Mouse (Mus musculus) hindbrain, embryonic 16.5 days (tissue): Measurements from ENCODE around the gene Nrip3. TPM values are rescaled to one million over a fixed set of nuclear protein-coding genes. Genes with fewer than 3 reads are reported as not detected.

ENCODE experiments used
- ATAC-seq: fragments of 200-750 bp; cut with Nextera tagmentation; 2 replicates; pipeline ENCODE4 v1.8.0; 2017; ENCODE audit warnings: moderate TSS enrichment, moderate library complexity
- H3K27ac ChIP-seq: fragments of 300-500 bp; sonication (generic); 2 replicates; pipeline ENCODE4 v1.5.1; 2014; ENCODE audit warnings: low read depth, mild to moderate bottlenecking, control low read depth, low read length, moderate library complexity
- H3K27me3 ChIP-seq: fragments of 300-500 bp; sonication (generic); replicated peaks from 2 replicates; pipeline ENCODE4 v1.6.1; 2014; ENCODE audit warnings: low read length; ENCODE audit not compliant: control insufficient read depth, insufficient read depth
- H3K36me3 ChIP-seq: fragments of 300-500 bp; sonication (generic); 2 replicates; pipeline ENCODE4 v1.6.1; 2014; ENCODE audit warnings: mild to moderate bottlenecking, low read length, moderate library complexity, mixed read lengths; ENCODE audit not compliant: control insufficient read depth, insufficient read depth
- H3K4me1 ChIP-seq: fragments of 300-500 bp; sonication (generic); 2 replicates; pipeline ENCODE4 v1.6.1; 2014; ENCODE audit warnings: low read depth, low read length; ENCODE audit not compliant: control insufficient read depth, insufficient read depth
- H3K4me2 ChIP-seq: fragments of 300-500 bp; sonication (generic); 2 replicates; pipeline ENCODE4 v1.6.1; 2014; ENCODE audit warnings: mild to moderate bottlenecking, low read length, control low read depth, moderate library complexity
- H3K4me3 ChIP-seq: fragments of 300-500 bp; sonication (generic); 2 replicates; pipeline ENCODE4 v1.5.1; 2014; ENCODE audit warnings: mild to moderate bottlenecking, low read length, control low read depth, moderate library complexity
- H3K9ac ChIP-seq: fragments of 300-500 bp; sonication (generic); 2 replicates; pipeline ENCODE4 v1.6.1; 2014; ENCODE audit warnings: low read depth, mild to moderate bottlenecking, control low read depth, low read length, moderate library complexity
- H3K9me3 ChIP-seq: fragments of 300-500 bp; sonication (generic); 2 replicates; pipeline ENCODE4 v1.6.1; 2014; ENCODE audit warnings: mild to moderate bottlenecking, low read length, moderate library complexity; ENCODE audit not compliant: control insufficient read depth
- WGBS: fragments of 180-500 bp; shearing (Covaris S2); extraction: QIAGEN DNeasy Blood & Tissue Kit; methylation state at CpG from one replicate; pipeline ENCODE4 v1.1.7; 2014; 5-methylcytosine and 5-hydroxymethylcytosine counted together
- polyA plus RNA-seq: library from polyadenylated mRNA; unstranded; fragments of >200 nt; fragmentation: Nextera tagmentation; extraction: Ambion mirVana; gene quantifications from 2 replicates; pipeline ENCODE4 v1.2.1, GENCODE M21; 2015

Gene Nrip3
- polyA plus RNA-seq: 16.4 and 21.6 TPM in 2 replicates

DNA sequence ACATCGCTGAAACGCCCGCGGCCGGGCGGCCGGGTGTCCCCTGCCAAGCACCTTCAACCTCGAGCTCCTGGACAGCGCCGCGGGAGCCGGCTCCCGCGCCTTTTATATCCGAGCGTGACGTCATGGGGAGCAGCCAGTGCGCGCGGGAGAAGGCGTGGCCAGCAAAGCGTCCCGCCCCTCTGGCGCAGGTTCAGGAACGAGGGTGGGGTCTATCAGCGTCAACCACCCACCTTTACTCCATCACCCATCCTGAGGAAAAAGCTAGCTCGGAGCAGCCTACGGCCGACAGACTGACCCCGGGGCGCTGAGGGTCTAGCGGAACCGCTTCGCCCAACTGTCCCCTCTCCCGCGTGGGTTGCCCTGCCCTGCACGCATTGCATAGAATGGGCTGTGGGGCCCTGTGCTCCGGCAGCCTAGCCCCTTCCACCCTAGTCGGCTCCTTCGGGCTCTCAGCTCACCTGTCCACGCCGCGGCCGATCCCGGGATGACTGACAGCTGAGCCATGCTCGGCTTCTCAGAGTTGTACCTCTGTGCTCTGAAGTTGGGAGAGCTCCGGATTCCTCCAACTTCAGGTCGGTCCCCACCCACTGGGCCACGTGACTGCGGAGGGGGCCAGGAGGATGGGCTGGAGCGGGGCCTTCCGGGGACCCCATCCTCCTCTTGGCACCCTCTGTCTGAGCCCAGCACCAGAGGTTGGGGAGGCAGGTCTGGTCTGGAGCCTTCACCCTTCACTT lies at the start of gene Nrip3:
Gene Nrip3, minus strand, starts transcription at position 556 of the 734 bp plus-strand sequence.
- under 1% methylated on average over 52 of the region's 52 CpGs for WGBS
- ATAC-seq: peak; percentile 90
- H3K27ac ChIP-seq: no peak within 1 kb of the TSS

GRCm38 (mm10) chr7:109831376-109831775 lies 49.6 kb upstream of the Nrip3 start:
- ATAC-seq: no peak
- 65% methylated on average over 2 of the region's 2 CpGs for WGBS

More for the DNA sequence above, at the start of gene Nrip3:
- peak within 1 kb of the TSS; percentile 70 for H3K4me3 ChIP-seq
- no peaks in the 10 kb centered on the region for H3K36me3 ChIP-seq
- H3K27me3 ChIP-seq: peaks cover 9% of the 10 kb centered on the region
- H3K4me1 ChIP-seq: peaks cover 14% of the 10 kb centered on the region
- H3K4me2 ChIP-seq: peak within 1 kb of the TSS; percentile 98
- H3K9me3 ChIP-seq: no peaks in the 10 kb centered on the region
- peak within 1 kb of the TSS; percentile 77 for H3K9ac ChIP-seq

GRCm38 (mm10) chr7:109826911-109827310 lies 45.1 kb upstream of the Nrip3 start:
- no peak for ATAC-seq
- H3K4me2 ChIP-seq: no peak overlapping the region

More at GRCm38 (mm10) chr7:109831376-109831775, 49.6 kb upstream of the Nrip3 start:
- Histone ChIP-seq H3K4me3 (no peak overlapping the region), H3K4me1 (no peaks in the 10 kb centered on the region), H3K9me3 (no peaks in the 10 kb centered on the region), H3K27ac (no peak overlapping the region), H3K36me3 (no peaks in the 10 kb centered on the region), H3K27me3 (no peaks in the 10 kb centered on the region), H3K9ac (no peak overlapping the region), H3K4me2 (no peak overlapping the region)

DNA sequence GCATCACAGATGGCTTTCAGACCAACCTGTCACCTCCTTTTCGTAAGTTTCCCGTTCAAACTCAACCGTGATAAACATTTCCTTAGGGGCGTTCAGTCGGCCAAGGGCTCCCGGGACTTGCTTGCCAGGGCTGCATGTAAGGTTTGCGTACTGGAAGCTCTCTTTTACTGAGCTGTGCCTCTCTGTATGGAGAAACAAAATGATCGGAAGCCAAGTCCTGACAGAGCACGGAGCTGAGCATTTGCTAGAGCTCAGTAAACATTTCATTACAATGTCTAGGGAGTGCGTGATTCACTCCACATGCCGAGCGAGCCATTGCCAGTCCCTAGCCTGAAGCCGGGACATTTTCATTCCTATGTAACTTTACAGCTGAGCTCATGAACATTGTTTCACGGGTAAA lies 43.5 kb upstream of the Nrip3 start:
- 74% methylated on average over 14 of the region's 14 CpGs for WGBS
- H3K4me3 ChIP-seq: no peak overlapping the region
- no peak for ATAC-seq
- H3K9me3 ChIP-seq: no peaks in the 10 kb centered on the region
- no peak overlapping the region for H3K27ac ChIP-seq
- no peaks in the 10 kb centered on the region for H3K4me1 ChIP-seq
- H3K27me3 ChIP-seq: no peaks in the 10 kb centered on the region
- no peak overlapping the region for H3K9ac ChIP-seq
- no peak overlapping the region for H3K4me2 ChIP-seq
- no peaks in the 10 kb centered on the region for H3K36me3 ChIP-seq

More at GRCm38 (mm10) chr7:109826911-109827310, 45.1 kb upstream of the Nrip3 start:
- Histone ChIP-seq H3K36me3 (no peaks in the 10 kb centered on the region), H3K9ac (no peak overlapping the region), H3K27ac (no peak overlapping the region), H3K9me3 (no peaks in the 10 kb centered on the region), H3K27me3 (no peaks in the 10 kb centered on the region), H3K4me3 (no peak overlapping the region), H3K4me1 (no peaks in the 10 kb centered on the region)
- WGBS: 93% methylated on average over 8 of the region's 8 CpGs

GRCm38 (mm10) chr7:109818600-109818999 lies 36.8 kb upstream of the Nrip3 start:
- WGBS: 94% methylated on average over 4 of the region's 4 CpGs
- H3K9me3 ChIP-seq: no peaks in the 10 kb centered on the region
- no peaks in the 10 kb centered on the region for H3K4me1 ChIP-seq
- no peak overlapping the region for H3K27ac ChIP-seq
- H3K4me3 ChIP-seq: no peak overlapping the region
- no peaks in the 10 kb centered on the region for H3K36me3 ChIP-seq
- H3K4me2 ChIP-seq: no peak overlapping the region
- ATAC-seq: no peak
- H3K9ac ChIP-seq: no peak overlapping the region
- no peaks in the 10 kb centered on the region for H3K27me3 ChIP-seq

DNA sequence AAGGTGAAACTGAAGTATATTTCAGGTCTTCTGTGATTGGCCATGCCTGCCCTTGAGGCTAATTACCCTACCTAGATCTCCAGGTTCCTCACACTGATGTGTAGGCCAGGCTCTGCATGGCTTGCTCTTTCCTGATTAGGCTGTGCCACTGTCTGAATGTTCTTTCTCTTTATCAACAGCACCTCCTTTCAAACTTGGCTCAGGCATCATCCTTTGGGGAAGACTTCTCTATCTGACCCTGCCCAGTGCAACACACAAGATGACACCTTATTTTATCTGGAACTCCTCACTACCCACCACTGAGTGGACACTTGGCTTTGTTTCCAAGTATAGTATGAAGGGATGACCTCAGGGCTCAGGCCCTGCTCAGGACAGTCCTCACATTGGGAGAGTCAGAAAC lies 36.1 kb upstream of the Nrip3 start:
- Histone ChIP-seq H3K36me3 (no peaks in the 10 kb centered on the region), H3K9me3 (no peaks in the 10 kb centered on the region), H3K27me3 (no peaks in the 10 kb centered on the region), H3K9ac (no peak overlapping the region), H3K4me1 (no peaks in the 10 kb centered on the region), H3K4me3 (no peak overlapping the region), H3K4me2 (no peak overlapping the region), H3K27ac (no peak overlapping the region)
- no peak for ATAC-seq

GRCm38 (mm10) chr7:109813330-109814140 lies 31.7 kb upstream of the Nrip3 start:
- no peaks in the 10 kb centered on the region for H3K27me3 ChIP-seq
- ATAC-seq: no peak
- no peak overlapping the region for H3K27ac ChIP-seq
- H3K9ac ChIP-seq: no peak overlapping the region
- H3K9me3 ChIP-seq: no peaks in the 10 kb centered on the region
- H3K4me1 ChIP-seq: no peaks in the 10 kb centered on the region
- H3K4me2 ChIP-seq: no peak overlapping the region
- 21% methylated on average over 4 of the region's 4 CpGs for WGBS
- H3K36me3 ChIP-seq: no peaks in the 10 kb centered on the region
- no peak overlapping the region for H3K4me3 ChIP-seq

DNA sequence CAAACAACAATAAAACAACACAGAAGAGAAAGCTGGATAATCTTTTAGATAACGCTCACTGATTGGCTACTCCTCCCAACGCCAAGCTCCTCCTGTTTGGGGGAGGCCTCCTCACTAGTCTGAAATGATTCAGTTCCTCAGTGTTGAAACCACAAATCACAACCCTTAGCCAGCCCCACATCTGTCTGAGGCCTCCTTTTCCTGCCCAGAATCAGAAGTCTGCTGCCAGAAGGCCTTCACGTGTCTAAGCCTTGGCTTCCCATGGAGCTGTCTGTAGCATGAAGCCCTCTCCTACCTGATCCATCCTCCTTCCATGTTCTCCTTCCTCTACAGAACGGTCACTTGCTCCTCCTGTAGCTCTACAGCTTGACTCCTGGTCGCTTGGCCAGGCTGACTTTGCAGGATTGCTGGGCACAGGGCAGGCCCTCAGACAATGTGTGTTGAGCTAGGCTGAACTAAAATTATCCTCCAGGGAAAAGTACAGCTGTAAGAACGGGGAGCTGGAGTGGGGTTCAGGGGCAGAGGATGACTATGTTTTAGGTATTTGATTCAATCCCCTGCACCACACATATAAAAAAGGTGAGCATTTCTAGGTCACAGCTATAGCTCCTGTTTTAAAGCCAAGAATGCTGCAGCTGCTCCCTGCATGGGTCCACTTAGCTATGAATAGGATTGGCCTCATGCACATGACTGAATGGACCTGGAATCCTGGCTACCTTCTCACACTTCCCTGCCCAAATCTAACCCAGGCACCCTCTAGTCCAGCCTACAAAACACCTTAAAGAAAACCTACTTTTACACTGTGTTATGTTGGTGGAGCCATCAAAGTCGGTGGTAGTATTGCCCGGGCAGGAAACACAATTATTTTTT lies 26.0 kb upstream of the Nrip3 start:
- H3K4me3 ChIP-seq: no peak overlapping the region
- H3K27me3 ChIP-seq: no peaks in the 10 kb centered on the region
- WGBS: 81% methylated on average over 8 of the region's 8 CpGs
- H3K4me1 ChIP-seq: no peaks in the 10 kb centered on the region
- no peak overlapping the region for H3K4me2 ChIP-seq
- H3K9me3 ChIP-seq: no peaks in the 10 kb centered on the region
- no peaks in the 10 kb centered on the region for H3K36me3 ChIP-seq
- ATAC-seq: no peak
- H3K27ac ChIP-seq: no peak overlapping the region
- no peak overlapping the region for H3K9ac ChIP-seq
